Mouse (Mus musculus): ENCODE results near the gene Lurap1. TPM values are rescaled to one million over a fixed set of nuclear protein-coding genes. Genes with fewer than 3 reads are reported as not detected.

The Lurap1 gene
- polyA plus RNA-seq, 1 experiment from 2014 or later: 2.6 TPM

- peaks cover 65% of the 10 kb centered on the region for H3K36me3 ChIP-seq
- no peak for ATAC-seq (ENCODE audit: insufficient number of reproducible peaks, insufficient read depth, low FRiP score, low TSS enrichment, low read depth)
- no peak overlapping the region for H3K4me2 ChIP-seq
- no peak overlapping the region for H3K4me3 ChIP-seq (replicated peaks)
- H3K9ac ChIP-seq (replicated peaks): no peak overlapping the region
- peaks cover 3% of the 10 kb centered on the region; the same call in 1 of the 2 replicates for H3K4me1 ChIP-seq (replicated peaks)
- no peak overlapping the region for H3K27ac ChIP-seq
- H3K9me3 ChIP-seq: no peaks in the 10 kb centered on the region
- 78% methylated on average over 3 of the region's 3 CpGs for WGBS
- no peaks in the 10 kb centered on the region for H3K27me3 ChIP-seq
Observed at GRCm38 (mm10) chr4:116159912-116160311, 8.8 kb upstream of the Lurap1 start.

- no peaks in the 10 kb centered on the region for H3K9me3 ChIP-seq
- H3K36me3 ChIP-seq: peaks cover 85% of the 10 kb centered on the region
- WGBS: 81% methylated on average over 2 of the region's 2 CpGs
- ATAC-seq (ENCODE audit: insufficient number of reproducible peaks, insufficient read depth, low FRiP score, low TSS enrichment, low read depth): no peak
- no peak overlapping the region for H3K9ac ChIP-seq (replicated peaks)
- no peaks in the 10 kb centered on the region for H3K27me3 ChIP-seq
- H3K4me1 ChIP-seq (replicated peaks): no peaks in the 10 kb centered on the region
- no peak overlapping the region for H3K4me2 ChIP-seq
- no peak overlapping the region for H3K4me3 ChIP-seq (replicated peaks)
- no peak overlapping the region for H3K27ac ChIP-seq
Observed at GRCm38 (mm10) chr4:116157882-116158281, 6.7 kb upstream of the Lurap1 start.

- Histone ChIP-seq H3K4me2 (no peak overlapping the region), H3K27ac (no peak overlapping the region), H3K9me3 (no peaks in the 10 kb centered on the region), H3K4me3 (replicated peaks) (no peak overlapping the region), H3K4me1 (replicated peaks) (peaks cover 15% of the 10 kb centered on the region), H3K36me3 (peaks cover 59% of the 10 kb centered on the region), H3K9ac (replicated peaks) (no peak overlapping the region), H3K27me3 (no peaks in the 10 kb centered on the region)
- no peak for ATAC-seq (ENCODE audit: insufficient number of reproducible peaks, insufficient read depth, low FRiP score, low TSS enrichment, low read depth)
- WGBS: 93% methylated on average over 15 of the region's 15 CpGs
Observed at GRCm38 (mm10) chr4:116152702-116153101, 1.6 kb upstream of the Lurap1 start.

- WGBS: 19% methylated on average over 4 of the region's 4 CpGs
Observed at GRCm38 (mm10) chr4:116150862-116151221, 296 bp downstream of the Lurap1 start.

GRCm38 (mm10) chr4:116150156-116150861 lies 829 bp downstream of the Lurap1 start:
- under 1% methylated on average over 71 of the region's 73 CpGs for WGBS
- Histone ChIP-seq H3K4me2 (peak overlapping the region; percentile 78), H3K27ac (peak overlapping the region; percentile 90), H3K4me3 (replicated peaks) (peak overlapping the region; percentile 76), H3K27me3 (peaks cover 4% of the 10 kb centered on the region; the same call in 1 of the 2 replicates), H3K9me3 (no peaks in the 10 kb centered on the region), H3K4me1 (replicated peaks) (peaks cover 15% of the 10 kb centered on the region), H3K36me3 (peaks cover 35% of the 10 kb centered on the region), H3K9ac (replicated peaks) (peak overlapping the region; percentile 93)
- peak; percentile 81 for ATAC-seq (ENCODE audit: insufficient number of reproducible peaks, insufficient read depth, low FRiP score, low TSS enrichment, low read depth)

More at GRCm38 (mm10) chr4:116150862-116151221, 296 bp downstream of the Lurap1 start:
- Histone ChIP-seq H3K4me1 (replicated peaks) (peaks cover 15% of the 10 kb centered on the region), H3K4me2 (peak overlapping the region; percentile 78), H3K27ac (peak overlapping the region; percentile 85), H3K36me3 (peaks cover 41% of the 10 kb centered on the region), H3K9me3 (no peaks in the 10 kb centered on the region), H3K4me3 (replicated peaks) (peak overlapping the region; percentile 76), H3K27me3 (no peaks in the 10 kb centered on the region), H3K9ac (replicated peaks) (peak overlapping the region; percentile 93)
- peak; percentile 21 for ATAC-seq (ENCODE audit: insufficient number of reproducible peaks, insufficient read depth, low FRiP score, low TSS enrichment, low read depth)

GRCm38 (mm10) chr4:116149812-116150155 lies 1.4 kb downstream of the Lurap1 start:
- H3K4me3 ChIP-seq (replicated peaks): peak overlapping the region; percentile 76
- no peak for ATAC-seq (ENCODE audit: insufficient number of reproducible peaks, insufficient read depth, low FRiP score, low TSS enrichment, low read depth)
- H3K9ac ChIP-seq (replicated peaks): peak overlapping the region; percentile 93
- peak overlapping the region; percentile 90 for H3K27ac ChIP-seq
- peak overlapping the region; percentile 78 for H3K4me2 ChIP-seq
- H3K27me3 ChIP-seq: peaks cover 4% of the 10 kb centered on the region; the same call in 1 of the 2 replicates
- no peaks in the 10 kb centered on the region for H3K9me3 ChIP-seq
- H3K36me3 ChIP-seq: peaks cover 30% of the 10 kb centered on the region
- H3K4me1 ChIP-seq (replicated peaks): peaks cover 15% of the 10 kb centered on the region
- 18% methylated on average over 6 of the region's 6 CpGs for WGBS

GRCm38 (mm10) chr4:116143891-116144717 lies 7.0 kb downstream of the Lurap1 start:
- WGBS: under 1% methylated on average over 41 of the region's 47 CpGs
- Histone ChIP-seq H3K9me3 (no peaks in the 10 kb centered on the region), H3K27ac (no peak overlapping the region), H3K27me3 (peaks cover 21% of the 10 kb centered on the region), H3K4me2 (peak overlapping the region; percentile 95), H3K36me3 (no peaks in the 10 kb centered on the region), H3K4me3 (replicated peaks) (peak overlapping the region; percentile 77), H3K9ac (replicated peaks) (peak overlapping the region; percentile 69), H3K4me1 (replicated peaks) (peaks cover 8% of the 10 kb centered on the region)
- peak; percentile 67 for ATAC-seq (ENCODE audit: insufficient number of reproducible peaks, insufficient read depth, low FRiP score, low TSS enrichment, low read depth)

GRCm38 (mm10) chr4:116143317-116143811 lies 7.8 kb downstream of the Lurap1 start:
- no peaks in the 10 kb centered on the region for H3K36me3 ChIP-seq
- peaks cover 21% of the 10 kb centered on the region for H3K27me3 ChIP-seq
- H3K27ac ChIP-seq: no peak overlapping the region
- H3K9me3 ChIP-seq: no peaks in the 10 kb centered on the region
- peak overlapping the region; percentile 95 for H3K4me2 ChIP-seq
- H3K4me1 ChIP-seq (replicated peaks): peaks cover 8% of the 10 kb centered on the region
- 0 out of 2 replicates have a peak overlapping the region, but pooled peaks have one; percentile 34 for H3K9ac ChIP-seq (replicated peaks)
- H3K4me3 ChIP-seq (replicated peaks): peak overlapping the region; percentile 77
- WGBS: 4% methylated on average over 7 of the region's 7 CpGs
- ATAC-seq (ENCODE audit: insufficient number of reproducible peaks, insufficient read depth, low FRiP score, low TSS enrichment, low read depth): no peak

GRCm38 (mm10) chr4:116142269-116142668 lies 8.9 kb downstream of the Lurap1 start:
- peaks cover 21% of the 10 kb centered on the region for H3K27me3 ChIP-seq
- peaks cover 8% of the 10 kb centered on the region for H3K4me1 ChIP-seq (replicated peaks)
- H3K9ac ChIP-seq (replicated peaks): no peak overlapping the region
- no peak overlapping the region for H3K4me2 ChIP-seq
- no peak overlapping the region for H3K27ac ChIP-seq
- no peaks in the 10 kb centered on the region for H3K36me3 ChIP-seq
- H3K4me3 ChIP-seq (replicated peaks): no peak overlapping the region
- ATAC-seq (ENCODE audit: insufficient number of reproducible peaks, insufficient read depth, low FRiP score, low TSS enrichment, low read depth): no peak
- H3K9me3 ChIP-seq: no peaks in the 10 kb centered on the region
- WGBS: 80% methylated on average over 7 of the region's 7 CpGs

GRCm38 (mm10) chr4:116141736-116142135 lies 9.4 kb downstream of the Lurap1 start:
- H3K4me1 ChIP-seq (replicated peaks): peaks cover 8% of the 10 kb centered on the region
- WGBS: 83% methylated on average over 1 of the region's 1 CpGs
- ATAC-seq (ENCODE audit: insufficient number of reproducible peaks, insufficient read depth, low FRiP score, low TSS enrichment, low read depth): no peak
- H3K36me3 ChIP-seq: no peaks in the 10 kb centered on the region
- H3K4me3 ChIP-seq (replicated peaks): no peak overlapping the region
- peaks cover 21% of the 10 kb centered on the region for H3K27me3 ChIP-seq
- no peak overlapping the region for H3K27ac ChIP-seq
- H3K9ac ChIP-seq (replicated peaks): no peak overlapping the region
- no peak overlapping the region for H3K4me2 ChIP-seq
- no peaks in the 10 kb centered on the region for H3K9me3 ChIP-seq
